Mouse (Mus musculus) liver, adult 2 months (tissue): ENCODE measurements around the gene Zg16.

Experiments
- CTCF ChIP-seq: fragments of 200-500 bp; IDR thresholded peaks from 2 replicates; pipeline ENCODE4 v1.5.1; 2011; ENCODE audit warnings: low read depth, low read length, control low read depth
- POLR2A ChIP-seq: fragments of 200-500 bp; IDR thresholded peaks from 2 replicates; pipeline ENCODE4 v1.6.1; 2011; ENCODE audit warnings: low read length, control low read depth; ENCODE audit not compliant: insufficient read depth; ENCODE audit errors: extremely low read depth

DNA sequence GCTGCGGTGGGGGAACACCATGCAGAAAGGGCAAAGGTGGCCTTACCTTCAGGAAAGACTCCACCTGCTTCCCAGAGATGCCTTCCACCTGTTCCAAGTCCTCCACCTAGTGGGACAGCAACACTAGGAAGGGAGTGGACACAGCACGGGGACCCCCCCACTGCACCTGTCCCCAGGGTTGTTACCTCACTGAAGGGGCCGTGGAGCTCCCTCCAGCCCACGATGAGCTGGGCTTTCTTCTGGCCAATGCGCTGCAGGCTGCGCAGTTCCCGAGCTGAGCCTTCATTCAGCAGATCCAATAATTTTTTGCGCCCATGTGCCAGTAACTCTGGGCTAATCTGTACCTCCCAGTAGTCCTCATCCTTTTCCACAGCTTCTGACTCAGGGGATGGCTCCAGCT is 59.2 kb downstream of the Zg16 start:
- TF ChIP-seq CTCF (no peak), POLR2A (no peak)
